Mouse (Mus musculus) spleen, adult 2 months (tissue): ENCODE results near the gene Pcbp3.

Experiments used
- CTCF ChIP-seq: fragments of 200-500 bp; IDR thresholded peaks from 2 replicates; pipeline ENCODE4 v1.5.1; 2011; ENCODE audit warnings: mild to moderate bottlenecking, inconsistent platforms; ENCODE audit not compliant: insufficient read depth, insufficient read length, insufficient replicate concordance; ENCODE audit errors: extremely low read depth
- POLR2A ChIP-seq: fragments of 200-500 bp; IDR thresholded peaks from 2 replicates; pipeline ENCODE4 v1.6.1; 2011; ENCODE audit warnings: low read depth, low read length, inconsistent platforms

GRCm38 (mm10) chr10:77007433-77008108 is 45.9 kb upstream of the Pcbp3 start:
- TF ChIP-seq CTCF (no peak), POLR2A (no peak)
